In genomic region chr3:56793054-56793453, GRCm38 (mm10) we compare ENCODE assay signal across 30 mouse cellular contexts.
"Had no signal": no experiment of that assay in that cellular context is flagged by ENCODE, and none has a peak within 500 bp of the region (broad histone marks: within the 10 kb centered on the region; RNA-seq: fewer than 3 reads in every experiment).

No protein-coding gene starts in this region.

- H3K4me1 ChIP-seq: limb, embryonic 10.5 days; limb, embryonic 12.5 days; limb, embryonic 13.5 days; limb, embryonic 15.5 days; liver, embryonic 12.5 days; liver, embryonic 13.5 days; liver, embryonic 15.5 days; lung, embryonic 15.5 days; megakaryocyte, embryonic 14.5 days; midbrain, embryonic 10.5 days; midbrain, embryonic 12.5 days; midbrain, embryonic 13.5 days; midbrain, embryonic 15.5 days; neural tube, embryonic 12.5 days had no signal

- H3K36me3 ChIP-seq: limb, embryonic 10.5 days; limb, embryonic 12.5 days; limb, embryonic 13.5 days; limb, embryonic 15.5 days; liver, embryonic 12.5 days; liver, embryonic 13.5 days; liver, embryonic 15.5 days; lung, embryonic 15.5 days; midbrain, embryonic 10.5 days; midbrain, embryonic 12.5 days; midbrain, embryonic 13.5 days; midbrain, embryonic 15.5 days; neural tube, embryonic 12.5 days had no signal

- H3K9ac ChIP-seq: limb, embryonic 12.5 days; limb, embryonic 13.5 days; limb, embryonic 15.5 days; liver, embryonic 12.5 days; liver, embryonic 13.5 days; liver, embryonic 14.5 days; liver, embryonic 15.5 days; lung, embryonic 14.5 days; lung, embryonic 15.5 days; midbrain, embryonic 12.5 days; midbrain, embryonic 13.5 days; midbrain, embryonic 15.5 days; neural tube, embryonic 12.5 days had no signal

- H3K9me3 ChIP-seq: limb, embryonic 10.5 days; limb, embryonic 12.5 days; limb, embryonic 13.5 days; limb, embryonic 15.5 days; liver, embryonic 12.5 days; liver, embryonic 13.5 days; liver, embryonic 15.5 days; lung, embryonic 15.5 days; midbrain, embryonic 10.5 days; midbrain, embryonic 12.5 days; midbrain, embryonic 13.5 days; midbrain, embryonic 15.5 days; neural tube, embryonic 12.5 days had no signal

- DNase-seq: left cerebral cortex, postnatal 4 days; liver, embryonic 13.5 days; lung, adult 18-20 months; lung, adult 2 months; lung, embryonic 14.5 days; lung, postnatal 10 days; lung, postnatal 14 days; lung, postnatal 36 days; lung, postnatal 4 days; midbrain, embryonic 14.5 days had no signal

- H3K27ac ChIP-seq: left cerebral cortex, adult 2 months; limb, embryonic 10.5 days; limb, embryonic 12.5 days; limb, embryonic 13.5 days; limb, embryonic 15.5 days; liver, embryonic 12.5 days; liver, embryonic 13.5 days; liver, embryonic 14.5 days; liver, embryonic 15.5 days; lung, embryonic 15.5 days; macrophage; midbrain, embryonic 10.5 days; midbrain, embryonic 12.5 days; midbrain, embryonic 13.5 days; midbrain, embryonic 15.5 days; neural tube, embryonic 12.5 days had no signal

- ATAC-seq: liver, embryonic 12.5 days; lung, postnatal 0 days; midbrain, embryonic 13.5 days; midbrain, embryonic 15.5 days; midbrain, embryonic 16.5 days had no signal

- H3K4me2 ChIP-seq: limb, embryonic 12.5 days; limb, embryonic 13.5 days; limb, embryonic 15.5 days; liver, embryonic 12.5 days; liver, embryonic 13.5 days; liver, embryonic 15.5 days; lung, embryonic 14.5 days; lung, embryonic 15.5 days; midbrain, embryonic 11.5 days; midbrain, embryonic 12.5 days; midbrain, embryonic 13.5 days; midbrain, embryonic 15.5 days; neural tube, embryonic 12.5 days had no signal

- H3K27me3 ChIP-seq: limb, embryonic 12.5 days; limb, embryonic 13.5 days; limb, embryonic 15.5 days; liver, embryonic 12.5 days; liver, embryonic 13.5 days; liver, embryonic 15.5 days; lung, embryonic 15.5 days; megakaryocyte, embryonic 14.5 days; midbrain, embryonic 12.5 days; midbrain, embryonic 13.5 days; midbrain, embryonic 15.5 days; neural tube, embryonic 12.5 days had no signal

- H3K4me3 ChIP-seq: left cerebral cortex, adult 2 months; limb, embryonic 10.5 days; limb, embryonic 12.5 days; limb, embryonic 13.5 days; limb, embryonic 15.5 days; liver, embryonic 12.5 days; liver, embryonic 13.5 days; liver, embryonic 15.5 days; lung, embryonic 15.5 days; megakaryocyte, embryonic 14.5 days; midbrain, embryonic 10.5 days; midbrain, embryonic 12.5 days; midbrain, embryonic 13.5 days; midbrain, embryonic 15.5 days; myocyte; neural tube, embryonic 12.5 days had no signal
